Mouse (Mus musculus) ES-E14 (cell line): ENCODE results near the gene Zmym4.

Source experiments
- CHD2 ChIP-seq: IDR thresholded peaks from 2 replicates; pipeline ENCODE4 v1.6.1; 2014; ENCODE audit warnings: mild to moderate bottlenecking, low read depth, low read length, inconsistent platforms
- HCFC1 ChIP-seq: IDR thresholded peaks from 2 replicates; pipeline ENCODE4 v1.6.1; 2012; ENCODE audit warnings: low read length, inconsistent platforms, borderline replicate concordance; ENCODE audit not compliant: insufficient read depth
- MAFK ChIP-seq: IDR thresholded peaks from 2 replicates; pipeline ENCODE4 v1.6.1; 2014; ENCODE audit warnings: mild to moderate bottlenecking, low read depth, low read length, inconsistent platforms; ENCODE audit not compliant: insufficient read depth
- ZC3H11A ChIP-seq: IDR thresholded peaks from 2 replicates; pipeline ENCODE4 v1.6.1; 2012; ENCODE audit warnings: low read depth, mild to moderate bottlenecking, inconsistent platforms, low read length, borderline replicate concordance
- ZNF384 ChIP-seq: IDR thresholded peaks from 2 replicates; pipeline ENCODE4 v1.6.1; 2012; ENCODE audit warnings: low read depth, low read length, inconsistent platforms

DNA sequence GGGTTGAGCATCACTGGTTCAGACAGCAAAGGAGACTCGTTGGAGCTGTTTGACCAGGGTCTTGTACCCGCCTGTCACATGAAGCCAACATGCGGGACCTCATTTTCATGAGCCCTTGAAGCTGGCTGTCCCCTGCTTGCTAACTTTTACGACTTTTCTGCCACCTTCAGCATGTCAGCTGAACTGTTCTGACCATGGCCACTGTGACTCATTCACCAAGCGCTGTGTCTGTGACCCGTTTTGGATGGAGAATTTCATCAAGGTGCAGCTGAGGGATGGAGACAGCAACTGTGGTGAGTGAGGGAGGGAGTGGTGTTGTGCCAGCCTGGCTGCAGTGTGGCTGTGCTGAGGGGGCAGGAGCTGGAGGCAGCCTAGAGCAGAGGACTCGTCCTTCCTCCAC lies 121.0 kb downstream of the Zmym4 start:
- no peak for TF ChIP-seq CHD2
- no peak for TF ChIP-seq ZNF384
- no peak for TF ChIP-seq ZC3H11A
- TF ChIP-seq HCFC1: no peak
- no peak for TF ChIP-seq MAFK
